ENCODE assay signal across 9 mouse cellular contexts in genomic region chr1:96768264-96768663, GRCm38 (mm10).
DNase-seq lines count a peak whose midpoint lies in the region; ATAC-seq and TF ChIP-seq lines count a peak whose summit lies in the region.
"Had no signal": no experiment of that assay in that cellular context is flagged by ENCODE, and none has a peak within 500 bp of the region (broad histone marks: within the 10 kb centered on the region; RNA-seq: fewer than 3 reads in every experiment).

No protein-coding gene starts in this region.

- H3K4me2 ChIP-seq in kidney, postnatal 0 days (ENCODE audit: low read length), result no peak overlapping the region
- H3K4me2 ChIP-seq in kidney, embryonic 15.5 days, result no peak overlapping the region
- no peak overlapping the region for H3K4me2 ChIP-seq in hindbrain, postnatal 0 days (ENCODE audit: low read depth, low read length)
- no peak overlapping the region for H3K4me2 ChIP-seq in heart, embryonic 11.5 days

- no peak for TF ChIP-seq POLR2A in cortical plate, adult 2 months (IDR thresholded peaks at IDR 0.05; ENCODE audit: extremely low read depth, insufficient read depth, low read length)
- TF ChIP-seq POLR2A in kidney, adult 2 months (IDR thresholded peaks at IDR 0.05; ENCODE audit: low read depth, low read length), result no peak

- 7% methylated on average over 4 of the region's 4 CpGs for WGBS in kidney, postnatal 0 days
- 15% methylated on average over 4 of the region's 4 CpGs for WGBS in kidney, embryonic 15.5 days
- WGBS in hindbrain, postnatal 0 days, result 21% methylated on average over 4 of the region's 4 CpGs
- WGBS in heart, embryonic 11.5 days (ENCODE audit: insufficient replicate concordance), result 16% methylated on average over 4 of the region's 4 CpGs
- 6% methylated on average over 4 of the region's 4 CpGs for WGBS in kidney, adult 2 months

- H3K4me1 ChIP-seq in kidney, postnatal 0 days (replicated peaks; ENCODE audit: insufficient read depth, low read length), result no peaks in the 10 kb centered on the region
- no peaks in the 10 kb centered on the region for H3K4me1 ChIP-seq in kidney, embryonic 15.5 days
- H3K4me1 ChIP-seq in cortical plate, adult 2 months (ENCODE audit: control insufficient read depth, insufficient read depth, low read length), result no peaks in the 10 kb centered on the region; the same call in 1 of the 2 replicates
- no peaks in the 10 kb centered on the region for H3K4me1 ChIP-seq in hindbrain, postnatal 0 days (ENCODE audit: insufficient read depth, low read length)
- H3K4me1 ChIP-seq in heart, embryonic 11.5 days (ENCODE audit: control insufficient read depth, insufficient read depth, low read length), result no peaks in the 10 kb centered on the region
- H3K4me1 ChIP-seq in kidney, adult 2 months (ENCODE audit: control insufficient read depth, insufficient read depth, low read length), result no peaks in the 10 kb centered on the region

- no peak overlapping the region for H3K4me3 ChIP-seq in kidney, postnatal 0 days (replicated peaks; ENCODE audit: low read depth, low read length)
- no peak overlapping the region for H3K4me3 ChIP-seq in kidney, embryonic 15.5 days (replicated peaks)
- H3K4me3 ChIP-seq in cortical plate, adult 2 months (ENCODE audit: insufficient read depth, low read length), result no peak overlapping the region
- no peak overlapping the region for H3K4me3 ChIP-seq in hindbrain, postnatal 0 days (ENCODE audit: low read length)
- H3K4me3 ChIP-seq in heart, embryonic 11.5 days (ENCODE audit: low read depth, low read length), result no peak overlapping the region
- H3K4me3 ChIP-seq in kidney, adult 2 months (ENCODE audit: insufficient read depth, low read depth, low read length), result no peak overlapping the region
- H3K4me3 ChIP-seq: erythroblast, embryonic 14.5 days had no signal

- no peak overlapping the region for H3K9ac ChIP-seq in kidney, postnatal 0 days (ENCODE audit: low read depth, low read length)
- H3K9ac ChIP-seq in kidney, embryonic 15.5 days, result no peak overlapping the region
- no peak overlapping the region for H3K9ac ChIP-seq in hindbrain, postnatal 0 days (replicated peaks; ENCODE audit: low read length)
- H3K9ac ChIP-seq in heart, embryonic 11.5 days (ENCODE audit: low read depth, low read length), result no peak overlapping the region

- H3K27me3 ChIP-seq in kidney, postnatal 0 days (ENCODE audit: insufficient read depth, low read length), result no peaks in the 10 kb centered on the region
- no peaks in the 10 kb centered on the region for H3K27me3 ChIP-seq in kidney, embryonic 15.5 days
- H3K27me3 ChIP-seq in hindbrain, postnatal 0 days (ENCODE audit: insufficient read depth, low read length), result no peaks in the 10 kb centered on the region
- no peaks in the 10 kb centered on the region for H3K27me3 ChIP-seq in heart, embryonic 11.5 days (ENCODE audit: control insufficient read depth, insufficient read depth, low read length)
- no peaks in the 10 kb centered on the region for H3K27me3 ChIP-seq in kidney, adult 2 months (replicated peaks; ENCODE audit: control insufficient read depth, insufficient read depth, low read length)

- H3K9me3 ChIP-seq in kidney, postnatal 0 days (replicated peaks; ENCODE audit: low read length), result no peaks in the 10 kb centered on the region
- no peaks in the 10 kb centered on the region for H3K9me3 ChIP-seq in kidney, embryonic 15.5 days (replicated peaks)
- no peaks in the 10 kb centered on the region for H3K9me3 ChIP-seq in hindbrain, postnatal 0 days (ENCODE audit: low read length)
- H3K9me3 ChIP-seq in heart, embryonic 11.5 days (replicated peaks; ENCODE audit: control insufficient read depth, low read length), result no peaks in the 10 kb centered on the region

- H3K36me3 ChIP-seq in kidney, postnatal 0 days (ENCODE audit: insufficient read depth, low read length), result no peaks in the 10 kb centered on the region
- no peaks in the 10 kb centered on the region for H3K36me3 ChIP-seq in kidney, embryonic 15.5 days
- no peaks in the 10 kb centered on the region for H3K36me3 ChIP-seq in hindbrain, postnatal 0 days (ENCODE audit: insufficient read depth, low read length)
- no peaks in the 10 kb centered on the region for H3K36me3 ChIP-seq in heart, embryonic 11.5 days (ENCODE audit: control insufficient read depth, insufficient read depth, low read length)
- H3K36me3 ChIP-seq in kidney, adult 2 months (ENCODE audit: control insufficient read depth, insufficient read depth, low read length), result no peaks in the 10 kb centered on the region

- peak; percentile 47 for DNase-seq in kidney, postnatal 0 days (ENCODE audit: low spot score)
- peak; percentile 76 for DNase-seq in hindbrain, postnatal 0 days (ENCODE audit: low spot score)
- DNase-seq in natural killer cell, adult 2 months (ENCODE audit: low spot score in 2 of 2), result no peak
- no peak for DNase-seq in kidney, adult 2 months

- no peak for ATAC-seq in kidney, postnatal 0 days (replicated peaks; ENCODE audit: low FRiP score, low read depth)
- no peak; the same call in 1 of the 2 replicates for ATAC-seq in kidney, embryonic 15.5 days (replicated peaks; ENCODE audit: low FRiP score)
- peak; percentile 43; the same call in 1 of the 2 replicates for ATAC-seq in hindbrain, postnatal 0 days
- ATAC-seq in megakaryocyte progenitor cell, adult 5-6 weeks (replicated peaks; ENCODE audit: poor library complexity), result peak; percentile 50
- no peak for ATAC-seq in heart, embryonic 11.5 days (replicated peaks; ENCODE audit: insufficient number of reproducible peaks, low FRiP score, low TSS enrichment)

- TF ChIP-seq CTCF in kidney, postnatal 0 days (IDR thresholded peaks at IDR 0.05; ENCODE audit: low read depth), result peak; percentile 44; the same call in 1 of the 2 replicates
- peak; percentile 42 for TF ChIP-seq CTCF in cortical plate, adult 2 months (IDR thresholded peaks at IDR 0.05; ENCODE audit: extremely low read depth, insufficient read depth, low read length)
- peak; percentile 65 for TF ChIP-seq CTCF in hindbrain, postnatal 0 days (IDR thresholded peaks at IDR 0.05; ENCODE audit: low read depth)
- TF ChIP-seq CTCF in kidney, adult 2 months (conservative IDR thresholded peaks at IDR 0.05; ENCODE audit: insufficient read depth, insufficient read length, low read depth, low read length), result no peak

- no peak overlapping the region for H3K27ac ChIP-seq in kidney, postnatal 0 days
- no peak overlapping the region for H3K27ac ChIP-seq in kidney, embryonic 15.5 days
- H3K27ac ChIP-seq in cortical plate, adult 2 months (ENCODE audit: insufficient read depth, low read length), result no peak overlapping the region
- H3K27ac ChIP-seq in hindbrain, postnatal 0 days, result no peak overlapping the region
- H3K27ac ChIP-seq in heart, embryonic 11.5 days (ENCODE audit: low read depth, low read length), result no peak overlapping the region
- H3K27ac ChIP-seq in kidney, adult 2 months (ENCODE audit: insufficient read depth, low read depth, low read length), result no peak overlapping the region

Comparison
In these comparisons a context has a peak if more than half of its experiments do, and no peak if none do; other contexts are left out.
1. DNase-seq: peak in kidney, postnatal 0 days (single experiment) and hindbrain, postnatal 0 days (single experiment); none in natural killer cell, adult 2 months (0 of 2) and kidney, adult 2 months (single experiment).
2. ATAC-seq: peak in hindbrain, postnatal 0 days (single experiment) and megakaryocyte progenitor cell, adult 5-6 weeks (single experiment); none in kidney, postnatal 0 days (single experiment), kidney, embryonic 15.5 days (single experiment) and heart, embryonic 11.5 days (single experiment).